8 mouse cellular contexts compared by ENCODE assay signal in the genomic region with DNA sequence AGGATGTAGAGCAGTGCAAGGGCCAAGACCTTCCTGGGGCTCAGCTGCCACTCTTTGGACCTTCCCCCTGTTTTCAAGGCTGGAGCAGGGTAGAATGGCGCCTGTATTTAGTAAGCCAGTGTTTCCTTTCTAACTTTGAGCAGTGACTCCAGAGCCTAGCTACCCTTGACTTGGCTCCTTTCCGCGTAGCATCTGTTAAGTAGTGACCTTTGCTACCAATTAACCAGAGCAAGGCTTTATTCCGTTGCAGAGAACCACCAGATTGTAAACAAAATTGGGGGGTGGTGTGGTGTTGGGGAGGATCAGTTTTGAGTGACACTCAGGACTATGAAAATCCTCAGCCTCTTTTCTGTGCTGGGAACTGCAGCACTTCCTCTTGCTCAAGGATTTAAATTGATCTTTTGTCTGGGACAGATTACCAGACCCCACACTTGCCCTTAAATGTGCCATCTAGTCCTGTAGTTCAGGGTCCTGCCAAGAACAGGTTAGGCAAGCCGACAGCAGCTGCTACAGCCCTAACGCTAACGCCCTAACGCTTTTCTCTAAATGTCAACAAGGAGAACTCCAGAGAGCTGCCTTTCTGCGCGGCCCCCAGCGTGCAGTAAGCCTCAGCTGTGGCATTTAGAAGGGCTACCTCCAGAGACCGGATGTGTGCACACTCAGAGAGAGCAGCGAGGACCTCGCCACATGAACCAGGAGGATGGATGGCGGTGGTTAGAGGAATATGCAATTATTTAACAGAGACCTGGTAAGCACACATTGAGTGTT. TPM values are rescaled to one million over a fixed set of nuclear protein-coding genes. Genes with fewer than 3 reads are reported as not detected.
DNase-seq lines count a peak whose midpoint lies in the region; ATAC-seq lines count a peak whose summit lies in the region.

No protein-coding gene starts in this region.

- no peaks in the 10 kb centered on the region for H3K9me3 ChIP-seq in lung, embryonic 16.5 days (ENCODE audit: control insufficient read depth, low read length)
- H3K9me3 ChIP-seq in embryonic facial prominence, embryonic 11.5 days (replicated peaks; ENCODE audit: control insufficient read depth, low read length) = no peaks in the 10 kb centered on the region
- H3K9me3 ChIP-seq in limb, embryonic 12.5 days = no peaks in the 10 kb centered on the region
- no peaks in the 10 kb centered on the region for H3K9me3 ChIP-seq in stomach, embryonic 14.5 days (ENCODE audit: control insufficient read depth, low read depth, low read length)

- peaks cover 10% of the 10 kb centered on the region for H3K4me1 ChIP-seq in lung, embryonic 16.5 days (replicated peaks; ENCODE audit: control insufficient read depth, insufficient read depth, low read length)
- H3K4me1 ChIP-seq in embryonic facial prominence, embryonic 11.5 days (ENCODE audit: control insufficient read depth, insufficient read depth, low read length) = peaks cover 4% of the 10 kb centered on the region
- peaks cover 8% of the 10 kb centered on the region for H3K4me1 ChIP-seq in limb, embryonic 12.5 days (replicated peaks)
- H3K4me1 ChIP-seq in stomach, embryonic 14.5 days (ENCODE audit: control insufficient read depth, insufficient read depth, low read length) = peaks cover 15% of the 10 kb centered on the region

- no peak for DNase-seq in lung, postnatal 14 days
- DNase-seq in embryonic facial prominence, embryonic 11.5 days (ENCODE audit: low spot score) = peak; percentile 30
- no peak for DNase-seq in layer of hippocampus, adult 11-12 months (ENCODE audit: low spot score)
- DNase-seq in heart, postnatal 25 days (ENCODE audit: low spot score) = no peak
- no peak for DNase-seq in cerebellum, adult 8-10 months

- intact Hi-C loops in heart, postnatal 25 days (cut with DNase I) = no loop called here

- peak; percentile 87 for ATAC-seq in lung, embryonic 16.5 days (ENCODE audit: low read depth)
- peak; percentile 73; the same call in 1 of the 2 replicates for ATAC-seq in embryonic facial prominence, embryonic 11.5 days (replicated peaks; ENCODE audit: insufficient number of reproducible peaks, low FRiP score, low TSS enrichment, low read depth)
- no peak for ATAC-seq in limb, embryonic 12.5 days (ENCODE audit: insufficient number of reproducible peaks, insufficient read depth, low FRiP score, low TSS enrichment, low read depth)
- ATAC-seq in stomach, embryonic 14.5 days (ENCODE audit: insufficient number of reproducible peaks, insufficient read depth, low FRiP score, low read depth) = peak; percentile 77; the same call in 1 of the 2 replicates

- no peak overlapping the region for H3K9ac ChIP-seq in lung, embryonic 16.5 days (ENCODE audit: low read length)
- no peak overlapping the region; the same call in 1 of the 2 replicates for H3K9ac ChIP-seq in embryonic facial prominence, embryonic 11.5 days (replicated peaks; ENCODE audit: low read length)
- H3K9ac ChIP-seq in limb, embryonic 12.5 days (replicated peaks) = no peak overlapping the region
- no peak overlapping the region for H3K9ac ChIP-seq in stomach, embryonic 14.5 days (replicated peaks; ENCODE audit: low read depth, low read length)

- H3K27ac ChIP-seq in lung, embryonic 16.5 days (ENCODE audit: low read length) = peak overlapping the region; percentile 30
- H3K27ac ChIP-seq in embryonic facial prominence, embryonic 11.5 days (replicated peaks; ENCODE audit: low read depth, low read length) = no peak overlapping the region
- peak overlapping the region; percentile 57; the same call in 1 of the 2 replicates for H3K27ac ChIP-seq in limb, embryonic 12.5 days
- peak overlapping the region; percentile 68; the same call in 1 of the 2 replicates for H3K27ac ChIP-seq in stomach, embryonic 14.5 days (ENCODE audit: low read length)

- H3K36me3 ChIP-seq in lung, embryonic 16.5 days (ENCODE audit: control insufficient read depth, insufficient read depth, low read length) = no peaks in the 10 kb centered on the region
- H3K36me3 ChIP-seq in embryonic facial prominence, embryonic 11.5 days (replicated peaks; ENCODE audit: control insufficient read depth, insufficient read depth, low read depth, low read length) = no peaks in the 10 kb centered on the region
- no peaks in the 10 kb centered on the region for H3K36me3 ChIP-seq in limb, embryonic 12.5 days
- H3K36me3 ChIP-seq in stomach, embryonic 14.5 days (ENCODE audit: control insufficient read depth, insufficient read depth, low read length) = no peaks in the 10 kb centered on the region

- peak overlapping the region; percentile 2; the same call in 1 of the 2 replicates for H3K4me2 ChIP-seq in lung, embryonic 16.5 days (ENCODE audit: low read depth, low read length)
- H3K4me2 ChIP-seq in embryonic facial prominence, embryonic 11.5 days (ENCODE audit: low read depth, low read length) = no peak overlapping the region
- peak overlapping the region; percentile 17; the same call in 1 of the 2 replicates for H3K4me2 ChIP-seq in limb, embryonic 12.5 days
- H3K4me2 ChIP-seq in stomach, embryonic 14.5 days (replicated peaks; ENCODE audit: low read depth, low read length) = peak overlapping the region; percentile 21

- 12% methylated on average over 15 of the region's 15 CpGs for WGBS in lung, embryonic 16.5 days
- 19% methylated on average over 15 of the region's 15 CpGs for WGBS in embryonic facial prominence, embryonic 11.5 days
- WGBS in limb, embryonic 12.5 days = 22% methylated on average over 15 of the region's 15 CpGs
- WGBS in stomach, embryonic 14.5 days = 15% methylated on average over 15 of the region's 15 CpGs

- H3K27me3 ChIP-seq in lung, embryonic 16.5 days (ENCODE audit: control insufficient read depth, insufficient read depth, low read depth, low read length) = no peaks in the 10 kb centered on the region
- no peaks in the 10 kb centered on the region for H3K27me3 ChIP-seq in embryonic facial prominence, embryonic 11.5 days (ENCODE audit: control insufficient read depth, insufficient read depth, low read length)
- no peaks in the 10 kb centered on the region for H3K27me3 ChIP-seq in limb, embryonic 12.5 days
- no peaks in the 10 kb centered on the region for H3K27me3 ChIP-seq in stomach, embryonic 14.5 days (ENCODE audit: control insufficient read depth, insufficient read depth, low read length)

- no peak overlapping the region for H3K4me3 ChIP-seq in lung, embryonic 16.5 days (ENCODE audit: low read length)
- H3K4me3 ChIP-seq in embryonic facial prominence, embryonic 11.5 days (ENCODE audit: low read depth, low read length) = no peak overlapping the region
- H3K4me3 ChIP-seq in limb, embryonic 12.5 days (replicated peaks) = no peak overlapping the region
- no peak overlapping the region for H3K4me3 ChIP-seq in stomach, embryonic 14.5 days (ENCODE audit: low read depth, low read length)

RNA-seq across cellular contexts. Expression of a gene that starts 59.9 kb away (rescaled TPM):
- polyA plus RNA-seq in lung, embryonic 16.5 days (2015; fragmentation: Nextera tagmentation; extraction: Ambion mirVana) = 26.9 and 28.0 TPM in 2 replicates
- 27.7 and 30.5 TPM in 2 replicates for polyA plus RNA-seq in embryonic facial prominence, embryonic 11.5 days (2014; fragmentation: Nextera tagmentation; extraction: Ambion mirVana)
- 26.2 and 30.0 TPM in 2 replicates for polyA plus RNA-seq in limb, embryonic 12.5 days (2016; fragmentation: Nextera tagmentation; extraction: Ambion mirVana)
- polyA plus RNA-seq in stomach, embryonic 14.5 days (2014; fragmentation: Nextera tagmentation; extraction: Ambion mirVana) = 35.5 and 36.6 TPM in 2 replicates
- 10 to 100 TPM; 18.0 to 19.6 TPM for total RNA-seq in heart, postnatal 25 days (2021)
